Mouse (Mus musculus): Measurements from ENCODE around the gene Ube2m. TPM values are rescaled to one million over a fixed set of nuclear protein-coding genes. Genes with fewer than 3 reads are reported as not detected.

The Ube2m gene
- polyA plus RNA-seq, 1 experiment from 2014 or later, result 134 TPM

DNA sequence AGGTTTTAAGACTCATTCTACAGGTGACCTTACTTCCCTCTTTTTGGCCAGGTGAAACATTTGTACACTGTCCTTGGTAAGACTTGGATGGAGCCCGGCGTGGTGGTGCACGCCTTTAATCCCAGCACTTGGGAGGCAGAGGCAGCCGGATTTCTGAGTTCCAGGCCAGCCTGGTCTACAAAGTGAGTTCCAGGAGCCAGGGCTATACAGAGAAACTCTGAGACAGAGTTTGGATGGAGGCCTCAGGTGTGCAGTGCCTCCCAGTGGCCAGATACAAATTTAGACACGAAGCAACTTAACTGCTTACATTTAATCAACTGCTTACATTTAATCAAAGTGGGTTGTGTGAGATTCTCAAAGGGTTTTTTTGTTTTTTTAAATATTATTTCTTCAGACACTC is 7.0 kb downstream of the Ube2m start:
- DNase-seq (ENCODE audit: low spot score), result peak; percentile 58
- Histone ChIP-seq H3K27me3 (ENCODE audit: insufficient read depth, low read length) (no peaks in the 10 kb centered on the region), H3K36me3 (ENCODE audit: insufficient read depth, low read length) (peaks cover 69% of the 10 kb centered on the region), H3K9me3 (replicated peaks; ENCODE audit: low read length) (no peaks in the 10 kb centered on the region), H3K9ac (ENCODE audit: low read depth, low read length) (no peak overlapping the region), H3K4me3 (replicated peaks; ENCODE audit: low read depth, low read length) (no peak overlapping the region), H3K27ac (no peak overlapping the region), H3K4me2 (ENCODE audit: low read length) (no peak overlapping the region), H3K4me1 (replicated peaks; ENCODE audit: insufficient read depth, low read length) (peaks cover 13% of the 10 kb centered on the region)
- peak; percentile 58; the same call in 1 of the 2 replicates for TF ChIP-seq CTCF (IDR thresholded peaks at IDR 0.05; ENCODE audit: low read depth)
- 77% methylated on average over 5 of the region's 5 CpGs for WGBS
- no peak for ATAC-seq (replicated peaks; ENCODE audit: low FRiP score, low read depth)

DNA sequence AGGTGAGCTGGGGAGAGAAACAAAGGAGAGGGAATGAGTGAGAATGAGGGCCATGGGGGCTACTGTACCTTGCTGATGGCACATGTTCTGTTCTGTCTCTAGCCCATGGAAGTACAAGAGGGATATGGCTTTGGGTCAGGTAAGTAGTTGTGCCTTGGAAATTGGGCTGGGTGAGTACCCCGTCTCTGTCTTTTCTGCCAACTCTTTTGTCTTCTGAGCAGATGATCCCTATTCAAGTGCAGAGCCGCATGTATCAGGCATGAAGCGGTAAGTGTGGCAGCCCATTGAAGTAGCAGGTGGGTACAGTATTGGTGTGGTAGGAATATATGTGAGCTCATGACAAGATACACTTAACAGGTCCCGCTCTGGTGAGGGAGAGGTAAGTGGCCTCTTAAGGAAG is 9.1 kb downstream of the Ube2m start:
- H3K4me2 ChIP-seq (ENCODE audit: low read length), result no peak overlapping the region
- H3K4me3 ChIP-seq (replicated peaks; ENCODE audit: low read depth, low read length), result no peak overlapping the region
- TF ChIP-seq CTCF (IDR thresholded peaks at IDR 0.05; ENCODE audit: low read depth), result no peak
- no peak overlapping the region for H3K27ac ChIP-seq
- DNase-seq (ENCODE audit: low spot score) (no peak), ATAC-seq (replicated peaks; ENCODE audit: low FRiP score, low read depth) (no peak)
- no peak overlapping the region for H3K9ac ChIP-seq (ENCODE audit: low read depth, low read length)
- H3K4me1 ChIP-seq (replicated peaks; ENCODE audit: insufficient read depth, low read length), result peaks cover 17% of the 10 kb centered on the region
- H3K27me3 ChIP-seq (ENCODE audit: insufficient read depth, low read length), result no peaks in the 10 kb centered on the region
- H3K36me3 ChIP-seq (ENCODE audit: insufficient read depth, low read length), result peaks cover 60% of the 10 kb centered on the region
- WGBS, result 93% methylated on average over 4 of the region's 4 CpGs
- H3K9me3 ChIP-seq (replicated peaks; ENCODE audit: low read length), result no peaks in the 10 kb centered on the region

DNA sequence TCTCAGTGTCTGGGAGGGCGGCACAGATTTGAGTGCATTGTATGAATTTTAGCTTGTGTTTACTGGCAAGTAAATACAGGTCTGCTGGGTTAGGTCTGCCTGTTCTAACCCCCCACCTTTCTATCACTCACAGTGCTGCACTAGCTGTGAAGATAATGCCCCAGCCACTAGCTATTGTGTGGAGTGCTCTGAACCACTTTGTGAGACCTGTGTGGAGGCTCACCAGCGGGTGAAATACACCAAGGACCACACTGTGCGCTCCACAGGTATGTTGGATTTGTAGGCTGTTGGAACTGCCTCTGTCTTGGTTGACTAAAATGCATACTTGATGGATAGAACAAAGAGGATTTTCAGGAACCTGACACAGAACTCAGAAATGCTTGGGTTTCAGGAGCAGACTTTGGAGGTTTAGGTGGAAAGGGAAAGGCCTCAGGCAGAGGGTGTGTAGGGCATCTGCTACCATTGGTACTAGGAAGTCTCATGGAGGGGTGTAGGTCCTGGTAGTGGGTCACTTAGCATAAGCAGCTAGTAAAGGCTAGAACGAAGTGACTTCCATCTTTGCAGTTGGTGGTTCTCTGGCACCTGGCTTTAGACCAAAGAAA is 12.5 kb downstream of the Ube2m start:
- peaks cover 12% of the 10 kb centered on the region; the same call in 1 of the 2 replicates for H3K4me1 ChIP-seq (replicated peaks; ENCODE audit: insufficient read depth, low read length)
- H3K27ac ChIP-seq, result peak overlapping the region; percentile 99; the same call in 1 of the 2 replicates
- H3K4me3 ChIP-seq (replicated peaks; ENCODE audit: low read depth, low read length), result peak overlapping the region; percentile 91
- H3K9me3 ChIP-seq (replicated peaks; ENCODE audit: low read length), result no peaks in the 10 kb centered on the region
- peak overlapping the region; percentile 90 for H3K4me2 ChIP-seq (ENCODE audit: low read length)
- no peaks in the 10 kb centered on the region for H3K27me3 ChIP-seq (ENCODE audit: insufficient read depth, low read length)
- peak overlapping the region; percentile 94 for H3K9ac ChIP-seq (ENCODE audit: low read depth, low read length)
- ATAC-seq (replicated peaks; ENCODE audit: low FRiP score, low read depth), result no peak
- H3K36me3 ChIP-seq (ENCODE audit: insufficient read depth, low read length), result peaks cover 41% of the 10 kb centered on the region
- DNase-seq (ENCODE audit: low spot score), result no peak
- no peak for TF ChIP-seq CTCF (IDR thresholded peaks at IDR 0.05; ENCODE audit: low read depth)
- 26% methylated on average over 4 of the region's 4 CpGs for WGBS

DNA sequence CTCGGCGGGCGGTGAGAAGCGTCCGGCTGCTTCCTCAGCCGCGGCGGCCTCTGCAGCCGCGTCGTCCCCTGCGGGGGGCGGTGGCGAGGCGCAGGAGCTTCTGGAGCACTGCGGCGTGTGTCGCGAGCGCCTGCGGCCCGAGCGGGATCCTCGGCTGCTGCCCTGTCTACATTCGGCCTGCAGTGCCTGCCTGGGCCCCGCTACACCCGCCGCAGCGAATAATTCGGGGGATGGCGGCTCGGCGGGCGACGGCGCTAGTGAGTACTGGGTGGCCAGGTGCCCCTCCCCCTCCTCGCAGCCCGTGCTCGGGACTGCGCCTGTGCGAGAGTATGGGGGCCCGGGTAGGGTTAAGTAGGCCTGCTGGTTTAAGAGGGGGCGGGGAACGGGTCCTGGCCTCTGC is 13.3 kb downstream of the Ube2m start:
- Histone ChIP-seq H3K9me3 (replicated peaks; ENCODE audit: low read length) (no peaks in the 10 kb centered on the region), H3K4me3 (replicated peaks; ENCODE audit: low read depth, low read length) (peak overlapping the region; percentile 91), H3K27ac (peak overlapping the region; percentile 99), H3K4me2 (ENCODE audit: low read length) (peak overlapping the region; percentile 90), H3K4me1 (replicated peaks; ENCODE audit: insufficient read depth, low read length) (peaks cover 12% of the 10 kb centered on the region; the same call in 1 of the 2 replicates), H3K9ac (ENCODE audit: low read depth, low read length) (peak overlapping the region; percentile 94), H3K36me3 (ENCODE audit: insufficient read depth, low read length) (peaks cover 32% of the 10 kb centered on the region), H3K27me3 (ENCODE audit: insufficient read depth, low read length) (no peaks in the 10 kb centered on the region)
- TF ChIP-seq CTCF (IDR thresholded peaks at IDR 0.05; ENCODE audit: low read depth), result no peak
- 1% methylated on average over 30 of the region's 44 CpGs for WGBS
- ATAC-seq (replicated peaks; ENCODE audit: low FRiP score, low read depth) (peak; percentile 45), DNase-seq (ENCODE audit: low spot score) (peak; percentile 82)

DNA sequence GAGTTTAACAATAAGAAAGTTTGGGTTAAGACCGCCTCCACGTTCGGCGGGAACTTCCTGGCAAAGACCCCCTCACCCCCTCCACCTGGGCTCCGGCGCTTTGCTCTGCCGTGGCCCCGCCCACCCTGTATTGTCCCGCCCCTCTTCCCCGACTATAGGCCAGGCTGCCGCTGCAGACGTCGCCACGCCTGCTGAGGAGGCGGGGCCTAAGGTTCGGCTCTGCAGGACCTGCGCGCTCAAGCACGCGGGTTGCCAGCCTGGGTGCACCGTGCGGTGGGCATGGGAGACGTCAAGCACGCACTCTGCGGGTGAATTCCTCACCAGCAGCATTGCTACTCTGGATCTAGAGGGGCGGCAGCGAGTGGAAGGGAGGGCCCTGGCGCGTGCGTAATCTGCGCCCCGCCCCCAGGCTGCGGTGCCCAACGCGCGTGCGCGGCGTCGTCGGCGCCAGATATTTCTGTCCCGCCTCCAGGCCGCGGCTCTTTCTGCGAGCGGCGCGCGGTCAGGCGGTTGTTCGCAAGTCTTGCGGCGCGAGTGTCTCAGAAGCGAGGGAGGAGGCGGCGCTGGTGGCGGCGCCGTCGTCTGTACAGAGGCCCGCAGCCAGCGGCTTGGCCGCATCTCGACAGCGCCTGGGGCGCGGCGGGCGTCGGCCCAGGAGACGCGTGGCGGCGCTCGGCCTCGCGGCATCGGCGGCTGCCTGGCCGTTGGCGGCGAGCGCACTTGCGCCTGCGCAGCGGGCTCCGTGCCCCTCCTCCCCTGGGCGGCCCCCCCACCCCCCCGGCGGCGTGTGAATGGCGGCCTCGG is 13.9 kb downstream of the Ube2m start:
- H3K27ac ChIP-seq, result peak overlapping the region; percentile 99
- H3K27me3 ChIP-seq (ENCODE audit: insufficient read depth, low read length), result no peaks in the 10 kb centered on the region
- WGBS, result under 1% methylated on average over 70 of the region's 95 CpGs
- ATAC-seq (replicated peaks; ENCODE audit: low FRiP score, low read depth), result peak; percentile 82
- peak overlapping the region; percentile 91 for H3K4me3 ChIP-seq (replicated peaks; ENCODE audit: low read depth, low read length)
- H3K4me1 ChIP-seq (replicated peaks; ENCODE audit: insufficient read depth, low read length), result peaks cover 12% of the 10 kb centered on the region; the same call in 1 of the 2 replicates
- no peaks in the 10 kb centered on the region for H3K9me3 ChIP-seq (replicated peaks; ENCODE audit: low read length)
- TF ChIP-seq CTCF (IDR thresholded peaks at IDR 0.05; ENCODE audit: low read depth), result no peak
- H3K36me3 ChIP-seq (ENCODE audit: insufficient read depth, low read length), result peaks cover 26% of the 10 kb centered on the region
- peak overlapping the region; percentile 90 for H3K4me2 ChIP-seq (ENCODE audit: low read length)
- DNase-seq (ENCODE audit: low spot score), result peak; percentile 95
- H3K9ac ChIP-seq (ENCODE audit: low read depth, low read length), result peak overlapping the region; percentile 94

DNA sequence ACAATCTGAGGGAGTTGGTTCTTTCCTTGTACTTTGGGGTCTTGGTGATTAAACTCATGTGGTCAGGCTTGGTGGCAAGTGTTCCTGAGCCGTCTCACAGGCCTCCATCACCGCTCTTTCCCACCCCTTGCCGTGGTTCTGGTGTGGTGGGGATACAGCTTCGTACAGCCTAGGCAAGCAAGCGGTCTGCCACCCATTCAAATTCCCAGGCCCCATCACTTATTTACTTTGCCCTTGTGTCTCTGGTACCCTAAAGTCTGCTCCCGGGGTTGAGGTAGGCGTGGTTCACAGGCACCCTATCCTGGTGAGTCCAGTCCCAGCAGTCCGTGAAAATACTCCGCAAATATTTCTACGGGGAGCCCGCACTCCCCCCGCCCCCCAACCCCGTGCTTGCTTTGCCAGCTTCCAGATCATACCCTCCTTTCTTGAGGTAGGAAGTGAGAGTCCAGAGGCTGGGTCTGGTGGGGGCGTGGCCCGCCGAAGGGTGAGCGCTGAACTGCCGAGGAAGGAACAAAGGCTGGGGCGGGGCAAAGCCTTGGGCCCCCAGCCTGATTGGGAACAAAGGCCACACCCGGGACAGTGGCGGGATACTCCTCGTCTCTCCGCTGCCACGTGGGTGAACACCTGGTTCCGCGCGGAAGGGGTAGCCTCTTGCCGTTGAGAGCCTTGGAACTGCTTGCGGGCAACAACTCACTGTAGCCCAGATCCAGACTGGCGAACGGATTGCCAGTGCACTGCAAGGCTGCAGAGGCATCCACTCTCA is 15.1 kb downstream of the Ube2m start:
- Histone ChIP-seq H3K36me3 (ENCODE audit: insufficient read depth, low read length) (peaks cover 14% of the 10 kb centered on the region), H3K27ac (peak overlapping the region; percentile 99), H3K9ac (ENCODE audit: low read depth, low read length) (peak overlapping the region; percentile 94), H3K27me3 (ENCODE audit: insufficient read depth, low read length) (no peaks in the 10 kb centered on the region), H3K4me1 (replicated peaks; ENCODE audit: insufficient read depth, low read length) (peaks cover 12% of the 10 kb centered on the region; the same call in 1 of the 2 replicates), H3K4me2 (ENCODE audit: low read length) (peak overlapping the region; percentile 90), H3K9me3 (replicated peaks; ENCODE audit: low read length) (no peaks in the 10 kb centered on the region), H3K4me3 (replicated peaks; ENCODE audit: low read depth, low read length) (peak overlapping the region; percentile 91)
- 4% methylated on average over 31 of the region's 31 CpGs for WGBS
- no peak for TF ChIP-seq CTCF (IDR thresholded peaks at IDR 0.05; ENCODE audit: low read depth)
- ATAC-seq (replicated peaks; ENCODE audit: low FRiP score, low read depth) (peak; percentile 65), DNase-seq (ENCODE audit: low spot score) (peak; percentile 91)

Measured in kidney, postnatal 0 days (tissue).